Mouse (Mus musculus) cerebellum, postnatal 10 days (tissue): ENCODE measurements around the gene Ndufaf2.

Source experiments
- DNase-seq, 2 experiments: peaks; one replicate each; pipeline ENCODE4 v3.0.0; 2021; ENCODE audit warnings: mixed read lengths in 2 of 2

The Ndufaf2 gene

DNA sequence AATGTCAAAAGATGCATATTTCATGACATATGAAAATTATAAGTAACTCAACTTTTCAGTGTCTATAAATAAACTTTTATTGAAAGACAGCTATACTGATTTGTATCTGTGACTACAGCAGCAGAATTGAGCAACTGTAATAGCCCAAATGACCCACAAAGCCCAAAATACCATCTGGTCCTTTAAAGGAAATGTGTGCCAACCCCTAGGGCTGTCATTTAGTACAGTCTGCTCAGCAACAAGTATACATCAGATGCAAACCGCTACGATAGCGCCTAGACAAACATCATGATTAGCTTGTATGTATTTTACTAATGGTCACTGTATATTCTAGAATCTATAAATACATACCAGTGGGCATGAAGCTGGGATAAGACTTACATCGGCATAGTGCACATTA lies 74.3 kb downstream of the Ndufaf2 start:
- DNase-seq, result peak; percentile 61 to 65

DNA sequence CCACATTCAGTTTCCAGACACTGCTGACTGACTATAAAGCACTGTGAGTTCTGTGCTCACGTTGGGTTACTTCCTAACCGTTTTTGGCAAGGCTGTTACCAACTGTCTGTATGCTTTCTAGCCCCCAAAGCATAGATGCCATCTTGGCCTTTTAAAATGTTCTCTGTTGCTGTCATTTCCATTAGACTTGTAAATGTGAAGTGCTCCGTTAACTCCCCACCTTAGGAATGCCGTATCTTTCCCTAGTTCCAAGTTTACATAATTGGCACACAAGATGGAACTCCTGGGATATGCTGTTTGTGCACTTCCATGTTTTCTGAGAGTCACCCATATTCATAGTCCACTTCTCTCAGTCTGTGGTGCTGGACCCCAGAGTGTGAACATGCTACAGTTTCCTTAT lies 80.5 kb downstream of the Ndufaf2 start:
- DNase-seq, result no peak

DNA sequence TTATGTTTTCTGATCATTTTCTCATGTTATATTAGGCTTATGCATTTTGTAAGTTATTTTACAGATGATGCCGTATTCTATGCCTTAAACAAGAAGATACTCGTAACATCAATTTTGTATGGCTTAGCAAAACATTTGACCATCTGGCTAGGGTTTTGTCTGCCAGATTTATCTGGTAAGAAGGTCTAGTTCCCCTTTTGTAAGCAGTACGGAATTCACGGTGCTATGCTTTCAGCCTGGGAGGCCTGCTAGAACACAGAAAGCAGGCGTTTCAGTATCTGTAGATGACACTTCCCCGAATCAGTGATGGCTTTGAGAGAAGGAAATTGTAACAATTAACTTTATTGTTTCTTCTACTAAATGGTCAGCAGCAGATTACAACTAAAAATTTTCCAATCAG lies 80.9 kb downstream of the Ndufaf2 start:
- DNase-seq, result peak; percentile 62 to 64

DNA sequence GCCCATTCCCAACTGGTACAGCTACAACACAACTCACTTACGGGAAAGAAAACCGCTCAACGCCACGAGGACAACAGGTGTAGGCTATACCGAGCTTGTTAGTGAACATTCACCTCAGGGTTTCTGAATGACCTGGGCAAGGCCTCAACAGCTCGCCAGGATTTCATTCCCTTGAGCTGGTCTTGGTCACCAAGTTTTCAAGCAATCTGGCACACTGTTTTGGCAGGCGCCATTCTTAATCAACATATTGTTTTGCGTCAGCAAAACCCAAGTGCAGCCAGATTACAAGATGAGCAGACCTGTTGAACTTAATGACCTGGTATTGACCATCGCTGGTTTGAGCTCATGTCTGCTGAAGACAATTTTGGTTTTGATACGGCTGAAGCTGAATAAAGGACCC lies 88.3 kb downstream of the Ndufaf2 start:
- DNase-seq, result no peak

DNA sequence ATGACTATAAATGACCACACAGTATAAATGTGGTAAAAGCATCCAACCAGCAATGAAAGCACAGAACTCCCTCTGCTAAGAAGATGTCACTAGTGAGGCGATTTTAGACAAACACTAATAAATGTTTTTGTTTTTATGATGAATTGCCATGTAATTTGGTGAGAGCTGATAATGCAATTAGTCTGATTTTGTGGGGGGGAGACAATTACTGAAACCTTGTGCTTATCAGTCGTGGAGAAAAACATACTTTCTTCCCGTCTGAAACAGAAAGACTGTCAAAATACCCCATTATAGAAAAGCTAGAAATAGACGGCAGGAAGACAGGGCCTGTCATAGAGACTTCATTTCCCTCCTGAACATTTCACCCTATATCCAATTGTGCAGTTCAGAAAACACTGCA lies 89.3 kb downstream of the Ndufaf2 start:
- DNase-seq, result no peak

DNA sequence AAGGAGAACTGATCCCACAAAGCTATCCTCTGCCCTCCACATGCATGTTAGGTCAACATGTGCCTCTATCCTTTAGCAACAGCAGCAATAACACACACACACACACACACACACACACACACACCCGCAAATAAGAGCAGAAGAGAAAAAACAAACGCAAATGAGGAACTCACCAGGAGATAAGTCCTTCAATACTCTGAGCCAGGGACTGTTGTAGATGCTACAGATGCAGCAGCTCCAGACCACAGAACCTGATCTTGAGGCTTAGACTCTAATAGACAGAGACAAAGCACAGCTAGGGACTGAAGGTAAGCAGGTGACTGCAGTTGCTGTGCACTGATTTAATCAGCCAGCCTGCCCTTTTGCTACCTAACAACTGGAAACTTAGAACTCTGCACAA lies 92.4 kb downstream of the Ndufaf2 start:
- no peak for DNase-seq

DNA sequence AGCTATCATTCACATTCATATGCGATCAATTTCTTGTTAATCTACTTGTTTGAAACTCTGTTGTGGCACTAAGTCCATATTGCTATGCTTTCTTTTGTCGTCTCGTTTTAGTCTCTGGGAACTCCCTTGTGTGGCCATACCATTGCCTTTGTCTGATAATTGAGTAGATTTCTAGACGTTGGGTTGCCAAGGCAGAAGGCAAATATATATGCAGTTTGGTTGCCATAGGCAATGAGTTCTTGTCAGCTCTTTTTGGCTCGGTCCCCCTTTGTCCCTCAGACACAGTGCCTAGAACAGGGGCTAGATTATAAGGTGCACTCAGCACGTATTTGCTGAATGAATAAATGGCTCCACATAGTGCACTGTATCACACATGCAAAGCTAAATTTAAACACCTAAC lies 94.1 kb downstream of the Ndufaf2 start:
- no peak for DNase-seq

DNA sequence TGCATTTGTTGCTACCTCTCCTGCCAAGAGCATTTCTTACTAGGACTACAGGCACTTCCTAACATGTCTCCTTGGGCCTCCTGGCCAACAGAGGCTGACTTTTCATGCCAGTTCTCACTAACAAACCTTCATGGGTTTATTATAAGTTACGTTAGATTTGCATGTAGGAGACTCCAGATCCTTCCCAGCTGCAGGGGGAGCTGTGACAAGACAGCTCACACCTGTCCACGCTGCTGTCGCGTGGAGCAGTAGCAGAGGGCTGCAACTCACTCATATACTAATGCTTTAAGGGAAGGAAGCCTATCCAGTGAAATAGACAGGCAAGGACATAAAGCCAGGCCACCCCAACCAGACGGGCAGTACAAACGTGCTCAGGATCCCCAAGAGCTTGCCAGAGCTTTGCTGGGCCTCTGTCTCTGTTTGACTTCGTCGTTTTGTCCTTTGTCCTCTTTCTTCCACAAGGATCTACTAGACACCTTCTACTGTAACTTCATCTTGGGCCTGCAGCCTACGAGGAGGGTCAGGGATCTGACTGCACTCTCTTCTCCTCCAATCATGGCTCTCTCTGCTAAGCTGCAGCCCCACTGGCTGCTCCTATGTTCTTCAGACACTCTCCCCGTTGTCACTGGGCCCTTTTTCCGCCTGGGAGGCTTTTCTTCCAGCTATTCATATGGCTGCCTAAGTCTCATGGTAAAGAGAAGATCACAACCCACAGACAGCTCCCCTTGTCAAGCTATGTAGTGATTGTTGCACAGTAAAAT lies 94.9 kb downstream of the Ndufaf2 start:
- DNase-seq, result no peak

DNA sequence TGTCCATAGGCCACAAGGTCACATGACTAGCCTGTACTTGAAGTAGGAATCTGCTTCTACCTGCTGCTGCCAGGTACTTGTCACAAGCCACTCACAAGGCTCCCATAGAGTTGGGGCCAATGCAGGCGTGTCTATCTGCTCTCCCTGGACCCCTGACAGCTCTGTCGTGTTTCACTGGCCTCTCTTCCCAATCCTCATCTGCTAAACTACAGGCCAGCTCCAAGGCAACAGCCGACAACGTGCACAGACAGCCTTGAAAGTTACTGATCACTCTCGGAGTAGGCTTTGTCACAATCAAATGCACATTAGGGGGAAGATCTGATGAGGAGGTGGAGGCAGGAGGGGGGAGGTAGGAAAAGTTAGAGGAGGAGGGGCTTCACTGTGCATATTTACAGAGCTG lies 95.5 kb downstream of the Ndufaf2 start:
- no peak for DNase-seq

DNA sequence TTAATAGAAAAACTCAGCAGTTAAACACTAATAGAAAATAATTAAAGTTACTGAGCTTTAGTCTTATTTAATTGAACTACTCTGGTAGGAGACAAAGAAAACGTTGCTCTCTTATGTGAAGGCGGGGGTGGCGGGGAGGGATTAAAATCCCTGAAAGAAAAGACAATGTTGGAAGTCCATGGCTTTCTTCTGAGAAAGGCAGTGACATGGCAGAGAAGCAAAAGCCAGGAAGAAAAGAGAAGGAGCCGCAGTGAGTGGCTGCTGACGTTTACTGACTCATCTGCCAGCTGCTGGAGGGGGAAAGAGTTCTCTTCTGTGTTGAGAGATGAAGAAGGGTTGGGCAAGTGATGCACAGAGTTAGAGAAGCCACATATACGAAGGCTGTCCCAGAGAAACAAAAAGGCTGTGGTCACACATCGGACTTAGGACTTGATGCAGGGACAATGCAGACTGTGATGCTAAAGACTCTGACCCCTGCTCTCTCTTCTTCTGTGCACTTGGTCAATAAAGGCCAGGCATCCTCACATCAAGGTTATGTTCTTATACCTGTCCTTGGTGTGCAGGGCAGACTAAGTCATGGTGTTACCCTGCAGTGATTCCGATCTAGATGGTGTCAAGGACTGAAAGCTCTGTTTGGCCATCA lies 97.4 kb downstream of the Ndufaf2 start:
- DNase-seq, result peak; percentile 34 to 45

DNA sequence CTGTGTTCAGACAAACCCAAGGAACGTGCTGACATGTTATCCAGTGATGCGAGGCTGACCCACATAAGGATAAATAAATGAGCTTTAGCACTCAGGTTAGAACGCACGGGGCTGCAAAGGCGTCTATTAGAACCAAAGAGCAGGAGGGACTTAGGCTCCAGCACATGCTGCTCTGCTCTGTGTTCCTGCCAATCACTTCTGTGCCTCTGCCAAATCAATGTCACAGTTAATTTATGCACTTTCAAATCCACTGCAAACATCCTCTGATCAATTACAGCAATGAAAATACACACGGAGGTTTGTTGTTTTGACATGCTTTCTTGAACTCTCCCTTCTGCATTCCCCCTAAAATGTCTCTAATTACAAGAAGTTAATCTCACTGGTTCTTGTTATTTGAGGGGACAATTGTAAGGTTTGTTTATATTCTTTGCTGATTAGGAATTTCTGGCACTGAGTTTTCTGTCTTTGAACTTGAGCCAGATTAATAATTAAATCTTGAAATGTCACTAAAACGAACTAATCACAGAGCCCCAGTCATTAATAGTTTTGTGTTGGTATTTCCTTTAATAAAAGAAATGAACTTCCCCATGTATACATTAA lies 98.0 kb downstream of the Ndufaf2 start:
- DNase-seq, result peak; percentile 82 to 83

DNA sequence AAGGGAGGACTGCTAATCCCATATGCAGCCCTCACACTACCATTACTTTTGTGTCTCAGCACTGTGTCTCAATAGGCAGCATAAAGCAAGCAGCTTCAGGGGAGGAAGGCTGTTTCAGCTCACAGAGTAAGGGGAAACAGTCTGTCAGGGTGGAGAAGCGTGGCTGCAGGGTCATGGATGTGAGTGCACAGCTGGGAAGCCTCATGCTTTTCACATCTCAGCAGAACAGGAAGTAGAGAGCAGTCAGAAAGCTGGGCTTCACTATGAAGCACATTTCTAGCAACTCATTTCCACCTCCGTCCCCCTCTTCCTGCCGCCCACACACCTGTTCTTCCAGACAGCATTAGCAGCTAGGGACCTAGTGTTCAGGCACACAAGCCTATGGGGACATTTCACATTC lies 101.5 kb downstream of the Ndufaf2 start:
- DNase-seq, result no peak

DNA sequence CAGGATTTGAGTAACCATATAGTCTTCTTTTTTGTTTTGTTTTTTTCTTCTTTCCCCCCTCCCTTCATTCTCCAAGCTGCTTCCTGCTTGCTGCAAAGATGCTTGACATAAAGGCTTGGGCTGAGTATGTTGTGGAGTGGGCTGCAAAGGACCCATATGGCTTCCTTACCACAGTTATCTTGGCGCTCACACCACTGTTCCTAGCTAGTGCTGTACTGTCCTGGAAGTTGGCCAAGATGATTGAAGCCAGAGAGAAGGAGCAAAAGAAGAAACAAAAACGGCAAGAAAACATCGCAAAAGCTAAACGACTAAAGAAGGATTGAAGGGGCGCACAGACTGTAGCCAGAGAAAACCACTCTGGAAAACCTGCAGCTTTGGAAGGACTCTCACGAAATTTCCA lies 111.1 kb downstream of the Ndufaf2 start:
- DNase-seq, result peak; percentile 25

DNA sequence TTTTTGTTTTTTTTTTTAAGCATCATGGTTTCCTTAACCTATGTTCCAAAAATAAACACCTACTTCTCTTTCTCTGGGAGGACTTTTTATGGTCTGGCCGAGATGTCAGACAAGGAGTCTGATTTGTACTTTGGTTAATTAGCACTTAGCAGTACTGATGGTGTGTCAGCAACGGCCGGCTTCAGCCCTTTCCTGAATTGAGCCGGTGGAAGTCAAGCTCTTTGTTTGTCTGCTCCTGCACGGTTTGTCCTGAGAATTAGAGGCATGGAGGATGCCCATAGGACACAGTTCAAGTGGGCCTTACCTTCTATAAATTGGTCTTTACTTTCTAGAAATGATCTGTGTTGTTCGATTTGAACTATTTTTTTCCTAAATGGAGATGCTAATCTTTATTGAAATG lies 111.5 kb downstream of the Ndufaf2 start:
- no peak for DNase-seq

DNA sequence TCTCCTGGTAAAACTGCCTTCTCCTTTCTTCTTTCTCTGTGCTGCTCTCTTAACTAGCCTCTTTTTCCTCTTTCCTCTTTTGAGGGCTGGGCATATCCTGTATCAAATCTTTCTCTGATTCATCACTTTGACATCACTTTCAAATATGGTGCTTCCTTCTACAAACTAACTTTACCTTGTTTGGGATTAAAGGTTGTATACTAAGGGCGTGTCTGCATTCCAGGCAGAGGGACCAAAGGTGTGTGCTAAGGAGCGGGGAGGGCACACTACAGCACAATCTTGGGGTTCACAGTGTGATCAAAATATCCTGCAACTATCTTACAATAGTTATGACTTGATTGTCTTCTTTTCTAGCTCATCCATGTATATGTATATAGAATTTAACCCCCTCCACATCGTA lies 112.4 kb downstream of the Ndufaf2 start:
- DNase-seq, result no peak

DNA sequence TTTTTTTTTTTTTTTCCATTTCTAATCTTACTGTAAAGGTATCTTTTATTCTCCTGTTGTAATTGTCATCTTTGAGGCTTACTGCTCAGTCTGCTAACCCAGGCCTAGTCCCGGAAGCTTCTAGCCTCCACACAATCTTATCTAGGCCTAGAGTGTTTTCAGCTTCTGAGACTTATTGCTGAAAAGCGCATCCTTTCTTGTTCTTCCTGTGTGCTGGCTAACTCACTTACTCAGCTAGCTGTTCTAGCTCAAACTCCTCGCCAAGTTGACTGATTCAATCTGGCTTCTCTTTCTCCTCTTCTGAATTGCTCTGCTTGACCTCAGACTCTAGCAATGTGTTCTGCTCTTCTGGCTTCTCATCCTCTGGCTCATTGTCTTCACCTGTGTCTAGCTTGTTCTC lies 112.8 kb downstream of the Ndufaf2 start:
- no peak for DNase-seq

DNA sequence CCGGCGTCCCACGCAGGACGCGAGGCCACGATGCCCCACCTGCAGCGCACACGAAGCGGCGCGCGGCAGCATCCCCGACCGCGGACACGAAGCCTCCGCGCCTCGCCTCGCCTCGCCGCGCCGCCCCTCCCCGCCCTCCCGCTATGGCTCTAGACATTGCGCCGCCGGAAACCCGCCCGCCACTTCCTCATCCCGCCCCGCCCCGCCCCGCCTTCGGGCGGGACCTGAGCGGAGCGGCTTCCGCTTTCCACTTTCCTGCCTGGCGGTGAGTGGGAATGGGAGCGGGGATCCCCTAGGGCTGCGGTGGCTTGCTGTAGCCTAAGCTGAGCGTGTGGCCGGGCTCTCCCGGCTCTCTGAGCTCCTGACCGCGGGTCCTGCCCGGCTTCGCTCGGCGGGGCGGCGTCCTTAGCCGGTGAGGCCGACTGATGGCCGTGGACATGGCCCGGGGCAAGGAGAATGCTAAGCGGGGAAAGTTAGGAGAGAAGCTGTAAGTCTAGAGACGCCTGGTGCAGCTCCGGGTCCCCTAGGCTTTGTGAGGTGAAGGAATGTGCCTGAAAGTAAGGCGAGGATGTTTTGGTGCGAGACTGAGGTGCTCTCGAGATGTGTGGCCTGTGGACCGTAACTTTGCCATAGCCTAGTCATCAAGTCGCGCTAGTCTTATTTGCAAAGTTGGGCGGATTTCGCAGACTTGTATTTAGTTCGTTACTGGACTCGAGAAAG lies 114.0 kb downstream of the Ndufaf2 start, which contains the start of gene Smim15:
Gene Smim15, plus strand, starts transcription at position 225 of the 720 bp plus-strand sequence.
- peak; percentile 94 to 96 for DNase-seq

DNA sequence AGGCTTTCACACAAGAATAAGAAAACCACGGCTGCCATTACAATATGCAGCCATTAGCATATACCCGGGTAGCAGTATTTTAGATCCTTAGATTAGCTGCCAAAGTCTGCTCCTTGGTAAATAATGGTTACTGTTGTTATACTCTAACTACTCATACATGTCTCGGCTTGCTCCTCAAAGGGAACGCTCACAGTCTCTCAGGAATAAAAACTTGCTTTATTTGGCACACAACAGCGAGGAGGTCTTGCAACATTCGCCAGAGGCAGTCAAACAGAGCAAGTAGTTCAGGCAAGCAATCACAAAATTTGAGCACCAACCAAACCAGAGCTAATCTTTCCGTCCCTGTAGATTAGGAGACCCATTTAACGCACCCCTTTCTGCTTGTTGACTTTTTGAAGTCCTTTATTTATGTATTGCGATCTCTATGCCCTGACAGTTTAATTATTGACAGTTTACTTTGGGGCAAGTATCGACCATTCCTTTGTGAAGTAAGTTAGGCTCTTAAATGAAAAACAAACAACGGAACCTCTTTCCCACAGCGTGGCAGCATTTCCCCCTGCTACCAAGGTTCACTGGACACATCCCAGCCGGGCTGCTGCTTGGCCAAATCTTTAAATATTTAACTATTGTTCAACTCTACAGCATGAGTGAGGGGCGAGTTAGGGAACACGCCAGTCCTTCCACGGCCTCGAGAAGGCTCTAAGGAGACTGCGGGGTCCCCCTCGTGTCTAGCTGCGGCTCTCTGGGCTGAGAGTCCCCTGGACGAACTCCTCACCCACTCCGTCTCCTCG lies 114.8 kb downstream of the Ndufaf2 start:
- DNase-seq, result peak in 1 of 2 experiments; percentile 34

DNA sequence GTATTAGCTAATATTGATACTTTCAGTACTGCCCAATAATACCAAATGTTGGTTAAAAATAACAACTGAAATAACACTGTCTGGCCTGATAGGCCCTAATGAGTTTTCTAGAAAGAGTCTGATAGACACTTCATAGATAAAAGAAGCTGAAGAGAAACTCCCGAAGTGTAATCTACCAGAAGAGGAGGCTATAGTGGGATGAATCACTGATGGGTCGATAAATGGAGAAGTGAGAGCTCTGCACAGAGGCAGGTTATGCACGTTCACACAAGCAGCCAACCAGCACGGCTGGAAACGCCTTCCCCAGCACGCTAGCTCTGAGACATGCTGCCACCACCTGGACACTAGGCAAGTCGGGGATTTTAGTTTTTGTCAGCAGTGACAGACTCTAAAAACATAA lies 117.1 kb downstream of the Ndufaf2 start:
- peak; percentile 82 to 83 for DNase-seq

DNA sequence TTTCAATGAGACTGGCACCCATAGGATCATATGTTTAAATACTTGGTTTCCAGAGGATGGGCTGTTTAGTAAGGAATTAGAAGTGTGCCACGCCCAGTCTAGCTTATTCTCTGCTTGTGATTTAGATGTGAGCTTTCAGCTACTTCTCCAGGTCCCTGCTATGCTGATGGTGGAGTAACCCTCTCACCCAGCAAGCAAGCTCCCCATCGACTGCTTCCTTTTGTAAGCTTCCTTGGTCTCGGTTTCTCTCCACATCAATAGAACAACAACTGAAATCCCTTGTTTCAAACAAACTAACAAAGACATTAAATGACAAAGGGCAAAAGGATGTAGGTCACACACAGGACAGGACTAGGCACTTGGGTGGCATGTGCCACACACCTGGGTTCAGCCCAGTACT lies 118.0 kb downstream of the Ndufaf2 start:
- DNase-seq, result no peak

DNA sequence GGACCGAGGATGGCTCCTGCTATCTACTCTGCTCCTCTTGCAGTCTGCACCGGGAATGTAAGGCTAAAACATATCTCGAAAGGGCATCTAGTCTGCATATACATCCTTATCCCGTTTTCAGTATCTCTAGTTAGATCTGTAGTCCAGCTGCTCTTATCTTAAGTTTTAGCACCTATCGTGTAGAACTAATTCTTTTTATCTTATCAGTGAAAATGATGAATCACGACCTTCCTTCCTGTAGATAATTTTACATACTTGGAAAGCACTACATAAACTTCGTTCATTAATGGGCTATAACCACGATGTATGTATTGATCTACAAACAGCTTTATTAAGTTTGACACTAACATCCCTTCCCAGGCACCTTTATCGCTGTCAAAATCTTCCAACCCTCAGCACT lies 118.5 kb downstream of the Ndufaf2 start:
- no peak for DNase-seq

DNA sequence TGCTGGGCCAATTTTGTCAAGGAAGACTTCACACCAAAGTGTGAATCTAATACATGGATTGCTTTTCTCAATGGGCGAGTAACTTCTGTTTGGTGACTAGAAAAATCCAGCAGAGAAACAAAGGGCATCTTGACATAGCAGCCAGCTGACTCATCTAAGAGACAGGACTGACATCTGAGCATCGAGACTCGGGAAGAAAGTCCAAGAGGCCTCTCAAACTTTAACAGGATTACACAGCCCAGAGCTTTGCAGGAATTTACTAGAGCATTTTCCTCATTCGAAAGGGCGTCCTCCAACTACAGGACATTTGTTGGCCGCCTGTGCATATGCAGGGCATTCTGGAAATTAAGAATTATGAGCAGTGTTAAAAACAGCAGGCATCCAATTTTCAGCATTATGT lies 119.0 kb downstream of the Ndufaf2 start:
- no peak for DNase-seq

DNA sequence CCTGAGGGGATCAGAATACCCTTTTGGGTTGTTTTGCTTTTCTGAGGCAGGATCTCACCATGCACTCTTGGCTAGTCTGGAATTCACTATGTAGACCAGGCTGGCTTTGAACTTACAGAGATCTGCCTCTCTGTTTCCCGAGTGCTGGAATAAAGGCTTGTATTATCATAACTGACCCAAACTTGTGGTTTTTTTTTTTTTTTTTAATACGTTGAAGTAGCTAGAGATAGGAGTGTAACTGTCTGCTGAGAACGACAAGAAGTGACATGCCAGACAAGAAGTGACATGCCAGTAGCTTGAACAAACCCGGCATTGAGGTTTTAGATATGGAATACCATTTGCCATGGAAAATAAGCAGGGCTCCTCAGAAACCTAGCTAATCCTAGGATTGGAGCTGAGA lies 125.6 kb downstream of the Ndufaf2 start:
- no peak for DNase-seq
